Mouse (Mus musculus): ENCODE results near the gene Serpine2. TPM values are rescaled to one million over a fixed set of nuclear protein-coding genes. Genes with fewer than 3 reads are reported as not detected.

Gene Serpine2
- polyA plus RNA-seq, 1 experiment from 2014 or later, result 99.0 TPM

DNA sequence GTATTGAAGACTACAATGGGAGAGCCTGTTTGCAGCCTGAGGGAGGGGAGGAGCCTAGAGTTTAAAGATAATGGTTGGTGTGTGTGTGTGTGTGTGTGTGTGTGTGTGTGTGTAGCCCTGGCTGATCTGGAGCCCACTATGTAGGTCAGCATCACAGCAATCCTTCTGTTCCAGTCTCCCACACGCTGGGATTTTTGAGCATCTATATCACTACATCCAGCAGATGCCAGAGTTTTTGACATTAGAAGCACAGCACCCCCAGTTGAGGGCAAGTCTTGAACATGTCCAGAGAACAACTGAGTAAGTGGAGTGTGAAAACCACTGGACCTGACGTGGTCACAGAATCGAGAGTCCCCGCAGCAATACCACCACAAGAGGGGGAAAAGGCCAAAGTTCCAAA, 4.2 kb downstream of the Serpine2 start:
- Histone ChIP-seq H3K9me3 (no peaks in the 10 kb centered on the region), H3K9ac (no peak overlapping the region), H3K36me3 (no peaks in the 10 kb centered on the region), H3K27ac (no peak overlapping the region), H3K27me3 (replicated peaks) (no peaks in the 10 kb centered on the region), H3K4me3 (replicated peaks) (no peak overlapping the region), H3K4me2 (no peak overlapping the region), H3K4me1 (peaks cover 23% of the 10 kb centered on the region)
- WGBS, result 67% methylated on average over 4 of the region's 4 CpGs
- no peak for ATAC-seq (ENCODE audit: insufficient read depth, low FRiP score, low read depth)

DNA sequence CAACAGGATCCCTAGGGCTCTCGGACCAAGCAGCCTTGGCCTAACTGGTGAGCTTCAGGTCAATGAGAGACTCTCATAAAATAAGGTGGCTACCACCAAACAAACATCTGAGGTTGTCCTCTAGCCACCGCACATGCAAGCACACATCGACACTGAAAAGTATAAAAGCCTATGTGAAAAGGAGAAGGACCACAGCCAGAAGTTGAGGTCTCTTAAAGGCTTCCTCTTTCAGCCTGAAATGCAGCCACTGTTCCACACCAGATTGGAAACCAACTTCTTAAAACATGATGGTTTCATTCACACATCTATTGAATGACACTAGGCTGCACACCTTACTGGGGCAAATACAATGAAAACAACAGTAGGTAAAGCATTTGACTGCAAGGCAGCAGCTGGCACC, 7.5 kb downstream of the Serpine2 start:
- 87% methylated on average over 3 of the region's 3 CpGs for WGBS
- no peaks in the 10 kb centered on the region for H3K27me3 ChIP-seq (replicated peaks)
- H3K9me3 ChIP-seq, result no peaks in the 10 kb centered on the region
- H3K36me3 ChIP-seq, result no peaks in the 10 kb centered on the region
- no peak overlapping the region for H3K4me3 ChIP-seq (replicated peaks)
- no peak for ATAC-seq (ENCODE audit: insufficient read depth, low FRiP score, low read depth)
- no peak overlapping the region for H3K27ac ChIP-seq
- no peak overlapping the region for H3K4me2 ChIP-seq
- H3K4me1 ChIP-seq, result 0 out of 2 replicates have a peak, but pooled peaks cover 10% of the 10 kb centered on the region
- H3K9ac ChIP-seq, result no peak overlapping the region

DNA sequence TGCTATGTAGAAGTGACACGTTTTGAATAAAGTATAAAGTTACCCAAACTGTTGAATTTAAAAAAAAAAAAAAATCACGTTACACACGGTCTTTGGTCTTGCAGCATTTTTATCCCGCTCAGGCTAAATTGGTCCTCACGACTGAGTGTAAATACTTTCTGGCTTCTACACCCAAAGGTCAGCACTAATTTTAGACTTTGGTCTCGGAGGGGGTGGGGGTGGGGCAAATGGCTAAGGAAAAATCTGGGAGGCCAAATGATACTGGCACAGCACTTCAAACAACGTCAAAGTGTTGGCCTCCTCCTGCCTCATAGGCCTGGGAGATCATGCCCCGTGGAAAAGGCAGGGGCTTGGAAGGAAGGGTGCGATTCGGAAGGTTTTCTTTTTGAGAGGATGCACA, 10.6 kb downstream of the Serpine2 start:
- 55% methylated on average over 10 of the region's 10 CpGs for WGBS
- Histone ChIP-seq H3K4me3 (replicated peaks) (no peak overlapping the region), H3K36me3 (no peaks in the 10 kb centered on the region), H3K9ac (no peak overlapping the region), H3K27ac (no peak overlapping the region), H3K4me1 (no peaks in the 10 kb centered on the region), H3K4me2 (no peak overlapping the region), H3K9me3 (no peaks in the 10 kb centered on the region), H3K27me3 (replicated peaks) (no peaks in the 10 kb centered on the region)
- no peak for ATAC-seq (ENCODE audit: insufficient read depth, low FRiP score, low read depth)

DNA sequence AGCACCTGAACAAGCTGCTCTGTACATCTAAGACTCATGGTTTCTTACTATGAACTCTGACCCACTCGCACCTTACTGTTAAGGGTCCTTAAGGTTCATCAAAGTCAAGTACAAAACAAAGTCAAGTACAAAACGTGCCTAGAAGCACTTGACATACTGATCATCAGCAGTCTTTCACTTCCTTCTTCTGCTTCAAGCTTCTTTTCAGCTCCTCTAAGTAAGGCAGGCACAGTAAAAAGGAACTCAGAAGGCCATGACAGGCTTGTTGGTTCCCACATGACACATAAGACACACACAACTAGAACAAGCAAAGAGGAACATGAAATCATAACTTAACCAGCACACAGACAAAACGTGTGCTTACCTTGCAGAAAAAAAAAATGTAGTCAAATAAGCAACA, 12.3 kb downstream of the Serpine2 start:
- Histone ChIP-seq H3K4me2 (no peak overlapping the region), H3K9ac (no peak overlapping the region), H3K27me3 (replicated peaks) (no peaks in the 10 kb centered on the region), H3K27ac (no peak overlapping the region), H3K9me3 (no peaks in the 10 kb centered on the region), H3K4me1 (no peaks in the 10 kb centered on the region), H3K4me3 (replicated peaks) (no peak overlapping the region), H3K36me3 (no peaks in the 10 kb centered on the region)
- no peak for ATAC-seq (ENCODE audit: insufficient read depth, low FRiP score, low read depth)
- 72% methylated on average over 3 of the region's 3 CpGs for WGBS

DNA sequence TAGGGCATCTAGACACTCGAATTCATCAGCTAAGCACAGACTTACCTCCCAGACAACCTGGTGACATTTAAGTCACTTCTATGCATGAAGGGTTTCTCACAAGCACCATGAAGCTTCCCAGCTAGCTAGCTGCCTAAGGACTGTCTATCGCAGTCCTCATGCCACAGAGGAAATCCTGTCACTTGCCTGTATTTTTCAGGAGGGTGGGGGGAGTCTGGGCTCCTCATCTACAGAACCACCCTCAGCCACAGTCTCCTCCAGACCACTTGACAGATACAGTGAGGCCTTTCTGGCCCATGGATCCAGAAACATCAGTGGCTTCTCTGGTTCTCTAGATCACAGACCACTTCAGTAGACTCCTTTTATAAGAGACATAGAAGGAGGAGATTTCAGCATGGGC, 14.1 kb downstream of the Serpine2 start:
- Histone ChIP-seq H3K9ac (no peak overlapping the region), H3K9me3 (no peaks in the 10 kb centered on the region), H3K4me2 (no peak overlapping the region), H3K27me3 (replicated peaks) (no peaks in the 10 kb centered on the region), H3K4me3 (replicated peaks) (no peak overlapping the region), H3K27ac (no peak overlapping the region), H3K36me3 (no peaks in the 10 kb centered on the region), H3K4me1 (no peaks in the 10 kb centered on the region)
- 83% methylated on average over 2 of the region's 2 CpGs for WGBS
- no peak for ATAC-seq (ENCODE audit: insufficient read depth, low FRiP score, low read depth)

DNA sequence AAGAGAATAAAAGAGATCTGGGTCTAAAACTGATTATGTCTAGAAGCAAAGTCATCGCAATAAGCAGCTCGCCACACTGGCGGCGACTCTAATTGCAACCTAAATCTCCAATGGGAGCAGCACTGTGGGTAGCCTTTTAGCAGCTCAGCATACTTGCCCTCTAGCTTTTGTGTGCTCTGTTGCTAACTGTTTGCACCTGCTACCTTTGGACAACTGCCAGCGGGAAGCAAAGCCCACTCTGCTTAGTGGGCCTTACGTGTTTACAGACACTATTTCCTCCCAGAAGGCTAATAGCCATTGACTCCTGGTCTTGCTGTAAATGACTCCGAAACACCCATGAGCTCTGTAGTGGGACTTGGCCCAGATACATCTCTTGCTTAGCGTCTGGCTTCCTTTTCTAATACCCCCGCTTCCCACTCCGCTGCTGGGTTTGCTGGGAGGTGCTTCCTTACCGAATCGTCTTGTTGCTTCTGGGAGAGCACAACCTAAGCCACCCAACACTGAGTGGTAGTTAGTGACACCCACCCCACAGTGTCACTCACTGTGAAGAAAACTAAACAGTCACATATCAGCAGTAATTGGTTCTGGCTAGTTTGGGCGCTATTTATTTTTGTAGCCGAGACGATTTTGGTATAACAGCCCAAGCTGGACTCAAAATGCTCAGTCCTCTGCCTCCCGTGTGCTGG, 28.1 kb downstream of the Serpine2 start:
- H3K4me3 ChIP-seq (replicated peaks), result no peak overlapping the region
- WGBS, result 61% methylated on average over 16 of the region's 16 CpGs
- H3K4me1 ChIP-seq, result no peaks in the 10 kb centered on the region
- no peaks in the 10 kb centered on the region for H3K9me3 ChIP-seq
- H3K9ac ChIP-seq, result no peak overlapping the region
- no peaks in the 10 kb centered on the region for H3K36me3 ChIP-seq
- H3K4me2 ChIP-seq, result no peak overlapping the region
- H3K27ac ChIP-seq, result no peak overlapping the region
- H3K27me3 ChIP-seq (replicated peaks), result no peaks in the 10 kb centered on the region
- peak; percentile 58; the same call in 1 of the 2 replicates for ATAC-seq (ENCODE audit: insufficient read depth, low FRiP score, low read depth)

DNA sequence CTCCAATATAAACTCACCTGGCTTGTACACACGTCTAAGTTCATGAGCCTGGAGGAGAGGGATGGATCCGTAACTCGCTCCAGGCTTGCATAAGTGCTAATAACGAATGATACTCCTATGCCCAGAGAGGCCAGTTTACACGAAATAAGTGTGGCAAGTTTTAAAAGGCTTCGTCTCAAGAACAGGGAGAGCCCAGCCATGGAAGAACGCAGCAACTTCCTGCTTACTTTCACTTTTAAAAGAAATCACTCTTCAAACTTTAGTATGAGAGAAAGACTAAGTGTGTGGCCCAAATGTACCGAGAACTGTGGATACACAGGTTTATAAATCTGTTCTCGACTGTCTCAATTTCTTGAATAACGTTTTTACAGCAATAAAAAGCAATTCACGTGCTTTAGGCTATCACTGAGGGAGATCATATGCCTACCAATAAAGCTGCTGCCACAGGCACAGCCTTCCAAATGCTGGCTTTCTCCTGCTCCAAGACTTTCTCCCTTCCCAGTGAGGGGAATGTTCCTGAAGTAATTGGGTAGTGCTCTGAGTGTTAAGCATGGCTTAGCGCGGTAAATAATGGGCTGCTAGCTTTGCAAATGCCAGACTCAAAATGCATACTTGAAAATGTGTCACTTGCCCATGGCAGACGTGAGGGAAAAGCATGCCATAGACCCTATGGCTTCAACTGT, 36.9 kb downstream of the Serpine2 start:
- Histone ChIP-seq H3K36me3 (no peaks in the 10 kb centered on the region), H3K27ac (peak overlapping the region; percentile 2), H3K4me1 (no peaks in the 10 kb centered on the region), H3K27me3 (replicated peaks) (no peaks in the 10 kb centered on the region), H3K9me3 (no peaks in the 10 kb centered on the region), H3K4me2 (peak overlapping the region; percentile 41), H3K4me3 (replicated peaks) (peak overlapping the region; percentile 5; the same call in 1 of the 2 replicates), H3K9ac (no peak overlapping the region)
- no peak for ATAC-seq (ENCODE audit: insufficient read depth, low FRiP score, low read depth)
- 49% methylated on average over 14 of the region's 14 CpGs for WGBS

DNA sequence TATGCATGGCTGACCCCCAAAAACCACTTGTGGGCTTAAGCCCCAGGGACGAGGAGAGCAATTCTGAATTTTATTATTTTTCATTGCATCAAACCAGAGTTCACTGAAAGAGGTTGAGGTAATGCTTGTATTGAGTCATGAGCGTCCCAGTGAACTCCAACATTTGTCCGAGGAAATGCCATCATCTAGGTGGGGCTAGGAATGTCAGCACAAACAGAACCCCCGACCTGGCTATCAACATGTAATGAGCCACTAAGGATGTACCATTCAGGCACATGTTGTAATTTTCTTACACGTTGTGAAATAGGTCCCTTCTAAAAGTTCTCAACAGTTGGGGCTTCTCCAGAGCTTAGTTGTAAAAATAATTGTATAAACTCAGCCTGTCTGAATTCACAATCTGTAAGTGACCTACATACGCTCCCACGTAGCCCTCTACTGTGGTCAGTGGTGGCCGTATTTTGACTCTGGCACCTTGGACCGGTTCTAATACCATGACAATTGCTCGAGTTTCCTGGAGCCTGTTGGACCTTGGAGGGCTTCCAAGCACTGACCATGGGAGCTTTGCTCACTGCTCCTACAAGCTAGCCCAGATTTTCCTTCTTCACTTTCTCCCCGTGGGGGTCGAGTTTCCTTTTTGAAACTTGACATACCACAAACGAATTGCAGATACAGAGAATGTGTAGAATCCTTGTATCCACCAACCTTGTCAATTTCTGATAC, 38.0 kb downstream of the Serpine2 start:
- Histone ChIP-seq H3K27me3 (replicated peaks) (no peaks in the 10 kb centered on the region), H3K4me2 (peak overlapping the region; percentile 41; the same call in 1 of the 2 replicates), H3K36me3 (no peaks in the 10 kb centered on the region), H3K4me3 (replicated peaks) (no peak overlapping the region), H3K9ac (no peak overlapping the region), H3K4me1 (no peaks in the 10 kb centered on the region), H3K9me3 (no peaks in the 10 kb centered on the region), H3K27ac (peak overlapping the region; percentile 48; the same call in 1 of the 2 replicates)
- 51% methylated on average over 13 of the region's 13 CpGs for WGBS
- no peak for ATAC-seq (ENCODE audit: insufficient read depth, low FRiP score, low read depth)

DNA sequence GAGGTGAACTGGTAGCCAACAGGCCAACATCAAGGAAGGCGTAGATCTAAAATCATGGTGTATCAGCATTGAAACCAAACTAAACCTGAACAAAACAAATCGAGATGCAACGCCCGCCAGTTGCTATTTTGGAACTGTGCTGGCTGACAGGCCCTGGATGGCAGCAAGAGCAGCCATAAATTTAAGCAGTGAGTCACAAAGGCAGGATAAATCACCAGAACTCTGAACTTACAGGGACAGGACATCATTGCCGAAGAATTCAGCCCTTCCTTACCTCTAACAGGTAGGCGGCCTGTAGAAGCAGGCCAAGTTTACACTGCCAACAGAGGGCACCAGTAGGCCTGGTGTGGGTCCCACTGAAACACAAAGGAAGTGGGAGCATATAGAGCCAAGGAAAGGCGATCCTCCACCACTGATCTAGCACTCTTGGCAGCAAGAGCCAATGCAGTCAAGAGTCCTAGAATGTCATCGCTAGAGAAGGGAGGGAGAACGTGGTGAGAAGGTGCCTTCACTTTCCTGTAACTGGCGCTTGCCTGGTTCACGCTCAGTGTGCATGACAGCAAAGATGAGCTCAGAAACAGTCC, 41.6 kb downstream of the Serpine2 start:
- Histone ChIP-seq H3K36me3 (no peaks in the 10 kb centered on the region), H3K4me2 (no peak overlapping the region), H3K27ac (no peak overlapping the region), H3K4me1 (no peaks in the 10 kb centered on the region), H3K9me3 (no peaks in the 10 kb centered on the region), H3K9ac (no peak overlapping the region), H3K4me3 (replicated peaks) (no peak overlapping the region), H3K27me3 (replicated peaks) (no peaks in the 10 kb centered on the region)
- ATAC-seq (ENCODE audit: insufficient read depth, low FRiP score, low read depth), result no peak
- WGBS, result 86% methylated on average over 11 of the region's 11 CpGs

DNA sequence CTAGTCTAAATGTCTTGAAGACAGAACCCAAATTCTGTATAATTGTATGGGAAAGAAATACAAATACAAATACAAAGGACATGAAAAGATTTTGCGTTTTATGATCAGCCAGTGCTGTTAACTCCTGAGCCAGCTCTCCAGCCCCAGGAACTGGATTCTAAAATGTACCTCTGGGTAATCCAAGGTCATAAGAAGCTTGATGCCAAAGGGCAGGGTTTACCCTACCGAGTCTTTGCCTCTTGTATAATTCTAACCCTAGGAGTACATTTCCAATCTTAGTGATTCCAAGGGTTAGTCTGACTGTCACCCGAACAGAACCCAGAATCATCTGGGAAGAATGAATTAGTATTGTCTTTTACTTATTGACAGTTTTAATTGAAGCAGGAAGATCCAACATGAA, 45.5 kb downstream of the Serpine2 start:
- Histone ChIP-seq H3K27me3 (replicated peaks) (no peaks in the 10 kb centered on the region), H3K9me3 (no peaks in the 10 kb centered on the region), H3K9ac (no peak overlapping the region), H3K4me2 (no peak overlapping the region), H3K36me3 (no peaks in the 10 kb centered on the region), H3K27ac (no peak overlapping the region), H3K4me1 (no peaks in the 10 kb centered on the region), H3K4me3 (replicated peaks) (no peak overlapping the region)
- no peak for ATAC-seq (ENCODE audit: insufficient read depth, low FRiP score, low read depth)
- WGBS, result 85% methylated on average over 3 of the region's 3 CpGs

DNA sequence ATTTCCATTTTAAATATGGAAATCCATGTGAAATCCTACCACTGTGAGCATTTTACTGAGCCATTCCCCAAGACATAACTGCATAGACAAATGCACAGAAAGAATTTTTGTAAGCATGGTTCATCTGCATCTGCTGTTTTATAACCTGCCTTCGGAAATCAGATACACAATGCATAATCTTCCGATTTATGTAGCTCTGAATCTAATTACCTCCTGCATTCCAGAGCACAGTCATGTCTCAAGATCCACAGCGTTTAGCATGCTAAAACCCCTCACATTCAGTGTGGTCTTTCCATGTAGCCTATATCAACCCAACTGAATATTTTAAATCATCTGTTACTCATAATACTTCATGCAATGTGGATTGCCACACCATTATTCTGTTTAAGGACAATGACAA, 51.5 kb downstream of the Serpine2 start:
- no peaks in the 10 kb centered on the region for H3K9me3 ChIP-seq
- no peaks in the 10 kb centered on the region for H3K4me1 ChIP-seq
- 85% methylated on average over 3 of the region's 3 CpGs for WGBS
- no peak overlapping the region for H3K4me2 ChIP-seq
- no peaks in the 10 kb centered on the region for H3K27me3 ChIP-seq (replicated peaks)
- H3K9ac ChIP-seq, result no peak overlapping the region
- no peak for ATAC-seq (ENCODE audit: insufficient read depth, low FRiP score, low read depth)
- no peak overlapping the region for H3K4me3 ChIP-seq (replicated peaks)
- H3K27ac ChIP-seq, result no peak overlapping the region
- no peaks in the 10 kb centered on the region for H3K36me3 ChIP-seq

DNA sequence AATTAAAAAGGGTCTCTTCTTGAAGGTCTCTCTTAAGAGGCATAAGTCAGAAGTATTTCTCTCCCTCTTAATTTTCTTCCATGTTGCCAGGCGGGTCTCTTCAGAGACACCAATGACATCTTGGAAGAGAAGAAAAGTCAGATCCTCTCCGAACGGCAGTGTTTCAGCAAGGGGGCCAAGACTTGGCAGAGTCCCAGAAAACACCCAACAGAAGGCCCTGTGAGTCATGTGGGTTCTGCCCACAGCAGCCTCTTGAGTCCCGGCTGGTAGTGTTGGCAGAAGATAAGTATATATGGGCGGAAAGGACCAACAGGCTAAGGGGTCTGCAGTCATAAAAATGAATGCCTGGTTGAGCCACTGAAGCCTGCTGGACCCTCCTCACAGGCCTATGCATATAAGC, 54.1 kb downstream of the Serpine2 start:
- no peak overlapping the region for H3K27ac ChIP-seq
- H3K4me1 ChIP-seq, result no peaks in the 10 kb centered on the region
- no peak overlapping the region for H3K9ac ChIP-seq
- H3K4me2 ChIP-seq, result no peak overlapping the region
- H3K27me3 ChIP-seq (replicated peaks), result no peaks in the 10 kb centered on the region
- no peaks in the 10 kb centered on the region for H3K9me3 ChIP-seq
- H3K4me3 ChIP-seq (replicated peaks), result no peak overlapping the region
- H3K36me3 ChIP-seq, result no peaks in the 10 kb centered on the region
- WGBS, result 54% methylated on average over 5 of the region's 5 CpGs
- ATAC-seq (ENCODE audit: insufficient read depth, low FRiP score, low read depth), result no peak
